Mouse (Mus musculus): Measurements from ENCODE around the gene Myo16. TPM values are rescaled to one million over a fixed set of nuclear protein-coding genes. Genes with fewer than 3 reads are reported as not detected.

The Myo16 gene
- not detected in 2 replicates for polyA plus RNA-seq (2012; ENCODE audit: insufficient read depth, insufficient read length, missing spikeins)

DNA sequence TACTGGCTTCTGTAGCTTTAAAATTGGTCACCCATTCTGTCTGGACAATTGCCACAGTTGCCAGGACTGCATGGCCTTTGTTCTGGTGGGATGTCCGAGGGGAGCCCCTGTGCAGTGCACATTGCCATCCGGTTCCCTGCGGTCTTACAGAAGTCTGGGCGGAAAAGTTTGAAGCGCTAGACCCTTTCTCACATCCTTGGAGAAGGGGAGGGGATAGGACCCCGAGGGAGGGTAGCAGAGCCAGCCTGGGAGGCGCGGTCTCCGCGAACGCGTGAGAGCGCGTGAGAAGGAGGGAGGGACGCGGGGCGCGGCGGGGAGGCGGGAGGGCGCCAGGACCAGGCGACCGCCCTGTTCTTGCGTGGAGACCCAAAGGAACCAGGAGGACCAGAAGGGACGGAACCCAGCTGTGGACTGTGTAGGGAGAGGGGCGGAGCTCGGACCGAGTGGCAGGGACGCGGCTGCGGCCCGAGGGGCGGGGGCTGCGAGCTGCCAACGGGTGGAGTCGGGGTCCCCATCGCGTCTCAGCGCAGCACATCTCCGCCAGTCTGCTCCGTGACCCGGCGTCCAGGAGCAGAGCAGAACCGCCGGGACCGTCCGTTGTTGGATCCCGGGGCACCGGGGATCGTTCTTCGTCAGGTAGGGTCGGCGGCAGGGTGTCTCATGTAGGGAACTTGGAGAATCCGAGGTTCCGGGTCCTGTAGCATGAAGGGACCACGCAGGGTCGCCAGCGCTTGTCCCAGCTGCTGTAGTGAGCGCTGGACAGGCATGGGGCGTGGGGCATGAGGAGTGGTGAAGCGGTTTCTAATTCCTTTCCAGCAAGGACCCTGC is at the start of gene Myo16:
Myo16 (plus strand) TSS at position 301 of the 828 bp plus-strand sequence.
- Histone ChIP-seq H3K4me3 (ENCODE audit: insufficient read depth, low read depth, low read length) (0 out of 2 replicates have a peak within 1 kb of the TSS, but pooled peaks have one; percentile 6), H3K4me1 (ENCODE audit: control insufficient read depth, insufficient read depth, insufficient read length, low read length) (no peaks in the 10 kb centered on the region), H3K27ac (replicated peaks; ENCODE audit: low read depth, low read length) (no peak within 1 kb of the TSS)

- no peak overlapping the region for H3K4me3 ChIP-seq (ENCODE audit: insufficient read depth, low read depth, low read length)
These were observed 45.0 kb upstream of the Myo16 start for GRCm38 (mm10) chr8:10108516-10109271.

DNA sequence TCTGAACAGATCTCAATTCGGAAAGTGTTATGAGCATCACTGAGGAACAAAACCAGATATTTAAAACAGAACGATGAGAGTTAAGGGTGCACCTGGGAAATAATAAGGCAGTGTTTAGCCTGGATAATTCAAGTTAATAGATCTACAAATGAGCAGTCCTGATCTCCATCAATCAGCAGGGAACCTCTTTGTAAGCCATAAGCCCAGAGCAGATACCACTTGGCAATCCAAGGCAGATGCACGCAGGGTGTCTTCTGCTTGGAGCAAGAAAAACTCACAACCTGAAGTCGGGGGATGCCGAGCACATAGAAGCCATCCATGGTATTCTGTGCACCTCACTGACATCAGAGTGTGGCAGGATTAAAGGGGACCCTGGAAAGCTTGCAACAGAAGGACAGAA is 31.0 kb upstream of the Myo16 start:
- H3K4me3 ChIP-seq (ENCODE audit: insufficient read depth, low read depth, low read length), result no peak overlapping the region
- no peak overlapping the region for H3K27ac ChIP-seq (replicated peaks; ENCODE audit: low read depth, low read length)
- no peaks in the 10 kb centered on the region for H3K4me1 ChIP-seq (ENCODE audit: control insufficient read depth, insufficient read depth, insufficient read length, low read length)

More at GRCm38 (mm10) chr8:10108516-10109271, 45.0 kb upstream of the Myo16 start:
- H3K4me1 ChIP-seq (ENCODE audit: control insufficient read depth, insufficient read depth, insufficient read length, low read length), result no peaks in the 10 kb centered on the region
- H3K27ac ChIP-seq (replicated peaks; ENCODE audit: low read depth, low read length), result no peak overlapping the region

GRCm38 (mm10) chr8:10123412-10123811 is 30.3 kb upstream of the Myo16 start:
- no peaks in the 10 kb centered on the region for H3K4me1 ChIP-seq (ENCODE audit: control insufficient read depth, insufficient read depth, insufficient read length, low read length)
- H3K4me3 ChIP-seq (ENCODE audit: insufficient read depth, low read depth, low read length), result no peak overlapping the region
- no peak overlapping the region for H3K27ac ChIP-seq (replicated peaks; ENCODE audit: low read depth, low read length)

- Histone ChIP-seq H3K4me3 (ENCODE audit: insufficient read depth, low read depth, low read length) (no peak overlapping the region), H3K4me1 (ENCODE audit: control insufficient read depth, insufficient read depth, insufficient read length, low read length) (no peaks in the 10 kb centered on the region), H3K27ac (replicated peaks; ENCODE audit: low read depth, low read length) (no peak overlapping the region)
These were observed 28.0 kb upstream of the Myo16 start for GRCm38 (mm10) chr8:10125684-10126083.

GRCm38 (mm10) chr8:10130513-10131414 is 22.9 kb upstream of the Myo16 start:
- Histone ChIP-seq H3K4me1 (ENCODE audit: control insufficient read depth, insufficient read depth, insufficient read length, low read length) (no peaks in the 10 kb centered on the region), H3K27ac (replicated peaks; ENCODE audit: low read depth, low read length) (no peak overlapping the region), H3K4me3 (ENCODE audit: insufficient read depth, low read depth, low read length) (no peak overlapping the region)

DNA sequence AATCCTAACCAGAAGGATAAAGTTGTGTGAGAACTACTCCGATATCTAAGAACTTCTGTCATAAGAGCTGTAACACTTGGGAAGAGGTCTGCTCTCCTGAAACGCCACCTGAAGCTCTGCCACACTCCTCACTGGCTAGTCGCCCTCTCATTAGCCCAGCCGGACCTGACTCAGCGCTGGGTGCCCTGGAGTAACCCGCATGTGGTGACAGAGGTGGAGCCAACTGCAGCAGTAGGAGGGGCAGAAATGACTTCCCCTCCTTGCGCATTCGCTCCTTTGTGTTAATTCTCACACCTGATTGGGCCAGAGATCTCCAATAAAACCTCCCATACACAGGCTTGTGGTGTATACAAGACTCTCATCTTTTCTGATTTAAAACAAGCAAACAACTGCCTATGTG is 14.2 kb upstream of the Myo16 start:
- H3K27ac ChIP-seq (replicated peaks; ENCODE audit: low read depth, low read length), result no peak overlapping the region
- H3K4me1 ChIP-seq (ENCODE audit: control insufficient read depth, insufficient read depth, insufficient read length, low read length), result no peaks in the 10 kb centered on the region
- no peak overlapping the region for H3K4me3 ChIP-seq (ENCODE audit: insufficient read depth, low read depth, low read length)

GRCm38 (mm10) chr8:10143961-10144360 is 9.8 kb upstream of the Myo16 start:
- Histone ChIP-seq H3K4me1 (ENCODE audit: control insufficient read depth, insufficient read depth, insufficient read length, low read length) (no peaks in the 10 kb centered on the region), H3K4me3 (ENCODE audit: insufficient read depth, low read depth, low read length) (no peak overlapping the region)

DNA sequence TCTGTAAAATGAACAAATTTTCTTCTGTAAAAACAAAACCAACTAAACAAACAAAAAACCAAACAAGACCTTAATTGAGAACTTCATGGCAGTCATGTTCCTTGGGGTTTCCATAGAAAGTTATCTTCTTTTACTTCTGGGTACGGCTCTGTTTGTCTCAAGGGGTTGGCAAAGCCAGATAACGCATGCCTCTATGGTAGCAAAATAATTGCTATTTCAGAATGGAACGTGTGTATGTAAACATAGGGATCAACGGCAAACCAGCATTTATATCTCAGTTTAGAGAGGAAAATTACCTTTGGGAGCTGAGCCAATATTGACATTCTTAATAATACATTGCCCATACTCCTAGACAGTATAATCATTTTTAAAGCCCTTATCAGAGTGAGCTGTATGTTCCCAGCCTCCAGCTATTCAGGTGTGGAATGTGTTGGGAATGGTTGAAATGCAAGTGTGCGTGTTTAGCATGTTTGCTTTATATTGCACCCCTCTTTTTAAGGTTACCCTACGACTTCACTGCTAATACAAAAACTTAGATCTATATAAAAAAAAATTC is 1.9 kb upstream of the Myo16 start:
- Histone ChIP-seq H3K4me1 (ENCODE audit: control insufficient read depth, insufficient read depth, insufficient read length, low read length) (no peaks in the 10 kb centered on the region), H3K4me3 (ENCODE audit: insufficient read depth, low read depth, low read length) (no peak overlapping the region), H3K27ac (replicated peaks; ENCODE audit: low read depth, low read length) (no peak overlapping the region)

More at GRCm38 (mm10) chr8:10143961-10144360, 9.8 kb upstream of the Myo16 start:
- no peak overlapping the region for H3K27ac ChIP-seq (replicated peaks; ENCODE audit: low read depth, low read length)

- Histone ChIP-seq H3K4me3 (ENCODE audit: insufficient read depth, low read depth, low read length) (no peak overlapping the region), H3K4me1 (ENCODE audit: control insufficient read depth, insufficient read depth, insufficient read length, low read length) (no peaks in the 10 kb centered on the region), H3K27ac (replicated peaks; ENCODE audit: low read depth, low read length) (no peak overlapping the region)
These were observed 681 bp downstream of the Myo16 start for GRCm38 (mm10) chr8:10154439-10154745.

DNA sequence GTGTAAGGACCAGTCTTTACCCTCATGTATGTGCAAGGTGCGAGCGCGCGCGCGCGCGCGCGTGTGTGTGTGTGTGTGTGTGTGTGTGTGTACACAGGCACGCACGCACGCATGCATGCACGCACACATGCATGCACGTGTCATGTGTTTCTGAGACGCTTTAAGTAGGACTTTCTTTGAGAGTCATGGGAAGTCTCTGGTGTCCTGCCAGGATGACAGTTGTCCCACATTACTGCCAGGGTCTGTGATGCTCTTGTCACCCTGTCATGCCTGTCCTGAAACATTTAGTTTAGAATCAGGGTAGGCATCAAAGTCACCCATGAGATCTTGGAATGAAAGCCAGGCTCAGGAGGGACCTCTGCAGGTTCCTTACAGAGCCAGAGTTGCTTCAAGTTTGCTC is 1.4 kb downstream of the Myo16 start:
- no peak overlapping the region for H3K4me3 ChIP-seq (ENCODE audit: insufficient read depth, low read depth, low read length)
- H3K4me1 ChIP-seq (ENCODE audit: control insufficient read depth, insufficient read depth, insufficient read length, low read length), result no peaks in the 10 kb centered on the region
- no peak overlapping the region for H3K27ac ChIP-seq (replicated peaks; ENCODE audit: low read depth, low read length)

- Histone ChIP-seq H3K4me3 (ENCODE audit: insufficient read depth, low read depth, low read length) (no peak overlapping the region), H3K27ac (replicated peaks; ENCODE audit: low read depth, low read length) (no peak overlapping the region), H3K4me1 (ENCODE audit: control insufficient read depth, insufficient read depth, insufficient read length, low read length) (no peaks in the 10 kb centered on the region)
These were observed 7.4 kb downstream of the Myo16 start for GRCm38 (mm10) chr8:10161106-10161505.

- Histone ChIP-seq H3K4me1 (ENCODE audit: control insufficient read depth, insufficient read depth, insufficient read length, low read length) (no peaks in the 10 kb centered on the region), H3K27ac (replicated peaks; ENCODE audit: low read depth, low read length) (no peak overlapping the region), H3K4me3 (ENCODE audit: insufficient read depth, low read depth, low read length) (no peak overlapping the region)
These were observed 11.2 kb downstream of the Myo16 start for GRCm38 (mm10) chr8:10164959-10165358.

DNA sequence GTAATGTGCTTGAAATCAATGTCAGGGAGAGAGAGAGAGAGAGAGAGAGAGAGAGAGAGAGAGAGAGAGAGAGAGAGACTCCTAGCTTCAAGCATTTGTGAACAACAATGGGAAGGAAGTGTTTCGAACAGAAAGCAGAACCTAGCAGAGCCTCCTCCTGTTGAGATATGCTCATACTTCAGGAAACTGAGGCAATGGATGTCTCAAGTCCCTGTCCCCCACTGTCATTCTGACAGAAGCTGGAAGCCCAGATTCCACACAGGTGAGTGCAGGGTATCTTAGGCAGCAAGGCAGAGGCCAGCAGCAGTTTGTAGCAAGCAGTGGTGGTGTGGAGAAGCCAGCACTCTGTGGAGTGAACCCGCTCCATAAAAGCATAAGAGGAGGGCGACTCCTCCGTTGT is 14.6 kb downstream of the Myo16 start:
- H3K4me1 ChIP-seq (ENCODE audit: control insufficient read depth, insufficient read depth, insufficient read length, low read length), result no peaks in the 10 kb centered on the region
- no peak overlapping the region for H3K4me3 ChIP-seq (ENCODE audit: insufficient read depth, low read depth, low read length)
- no peak overlapping the region for H3K27ac ChIP-seq (replicated peaks; ENCODE audit: low read depth, low read length)

DNA sequence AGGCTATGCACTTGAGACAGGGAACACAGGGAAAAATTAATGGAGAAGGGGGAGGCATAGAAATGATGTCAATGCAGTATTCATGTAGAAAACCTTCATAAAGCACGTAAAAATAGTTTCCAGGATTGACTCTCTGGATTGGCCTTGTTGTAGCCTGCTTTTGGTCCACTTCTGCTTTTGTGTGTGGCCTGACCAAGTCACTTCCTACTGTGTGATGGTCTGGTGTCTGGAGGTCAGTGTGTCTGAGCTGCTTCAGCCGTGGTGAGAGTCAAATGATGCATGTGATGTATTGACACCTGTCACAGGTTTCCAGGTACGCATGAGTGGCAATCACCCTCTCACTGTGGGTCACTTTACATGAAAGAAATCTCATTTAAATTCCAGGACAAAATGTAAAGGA is 16.2 kb downstream of the Myo16 start:
- H3K4me1 ChIP-seq (ENCODE audit: control insufficient read depth, insufficient read depth, insufficient read length, low read length), result no peaks in the 10 kb centered on the region

More for the DNA sequence above, 16.2 kb downstream of the Myo16 start:
- Histone ChIP-seq H3K4me3 (ENCODE audit: insufficient read depth, low read depth, low read length) (no peak overlapping the region), H3K27ac (replicated peaks; ENCODE audit: low read depth, low read length) (no peak overlapping the region)
